Mouse (Mus musculus) hematopoietic stem cell, adult 5-6 weeks (primary cell): ENCODE measurements around the gene Cit. TPM values are rescaled to one million over a fixed set of nuclear protein-coding genes. Genes with fewer than 3 reads are reported as not detected.

ENCODE experiments used
- ATAC-seq, 2 experiments: fragments of 125-278 bp in 1 of 2; replicated peaks in 1 of 2; 2 replicates each; pipeline ENCODE4 v1.8.0; 2016 to 2017; ENCODE audit warnings: inconsistent platforms in 2 of 2, mild to moderate bottlenecking in 2 of 2, moderate number of reproducible peaks in 2 of 2, low read depth in 1 of 2, moderate TSS enrichment in 1 of 2; ENCODE audit not compliant: low FRiP score in 2 of 2, poor library complexity in 2 of 2, severe bottlenecking in 2 of 2, insufficient read depth in 1 of 2, low TSS enrichment in 1 of 2
- total RNA-seq: library from RNA; stranded (forward); fragments of 172-1452, 232-1000 nt; gene quantifications from 2 replicates; pipeline ENCODE4 v1.2.3, GENCODE M21; 2017

The Cit gene
- total RNA-seq, 1 experiment from 2014 or later: 36.9 TPM

GRCm38 (mm10) chr5:116031190-116031577, 186.1 kb downstream of the Cit start:
- peak; percentile 31 to 42; a peak in 3 of 4 replicates for ATAC-seq

GRCm38 (mm10) chr5:116036465-116036864, 191.4 kb downstream of the Cit start:
- ATAC-seq: no peak

DNA sequence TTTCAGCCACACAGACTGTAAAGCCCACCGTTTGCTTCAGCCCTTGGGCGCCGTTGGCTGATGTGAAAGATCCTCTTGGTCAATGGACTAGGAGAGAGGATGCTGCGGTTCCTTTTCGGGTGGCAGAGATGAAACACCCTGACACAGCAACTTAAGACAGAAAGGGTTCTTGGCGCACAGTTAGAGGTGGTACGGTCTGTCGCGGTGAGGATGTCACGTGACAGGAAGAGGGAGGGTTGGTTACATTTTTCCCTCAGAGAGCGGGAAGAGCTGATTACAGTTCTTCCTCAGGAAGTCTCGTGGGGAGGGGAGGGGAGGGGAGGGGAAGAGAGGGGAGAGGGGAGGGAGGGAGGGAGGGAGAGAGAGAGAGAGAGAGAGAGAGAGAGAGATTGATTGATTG, 192.7 kb downstream of the Cit start:
- no peak for ATAC-seq

DNA sequence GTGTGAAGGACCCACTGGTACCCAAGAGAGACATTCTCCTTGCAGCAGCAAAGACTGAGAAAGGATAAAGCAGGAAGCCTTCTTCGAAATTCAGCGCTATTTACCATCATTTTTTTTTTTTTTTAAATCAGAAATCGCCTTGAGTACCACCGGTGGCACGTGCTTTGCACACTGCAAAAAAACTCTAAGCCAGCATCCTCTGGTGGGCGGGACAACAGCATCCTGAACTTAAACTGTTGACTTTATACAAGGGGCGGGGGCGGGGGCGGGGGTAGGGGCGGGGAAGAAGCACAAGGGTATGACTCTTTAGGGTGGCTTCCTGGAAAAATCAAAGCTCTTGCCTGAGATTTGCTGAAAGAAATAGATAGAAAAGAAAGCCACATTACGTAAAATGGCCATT, 194.6 kb downstream of the Cit start:
- no peak for ATAC-seq

- ATAC-seq: no peak
Measured at GRCm38 (mm10) chr5:116042241-116042640, 197.2 kb downstream of the Cit start.

- ATAC-seq: no peak
Measured at GRCm38 (mm10) chr5:116045581-116045980, 200.5 kb downstream of the Cit start.

GRCm38 (mm10) chr5:116046246-116046645, 201.2 kb downstream of the Cit start:
- no peak for ATAC-seq

DNA sequence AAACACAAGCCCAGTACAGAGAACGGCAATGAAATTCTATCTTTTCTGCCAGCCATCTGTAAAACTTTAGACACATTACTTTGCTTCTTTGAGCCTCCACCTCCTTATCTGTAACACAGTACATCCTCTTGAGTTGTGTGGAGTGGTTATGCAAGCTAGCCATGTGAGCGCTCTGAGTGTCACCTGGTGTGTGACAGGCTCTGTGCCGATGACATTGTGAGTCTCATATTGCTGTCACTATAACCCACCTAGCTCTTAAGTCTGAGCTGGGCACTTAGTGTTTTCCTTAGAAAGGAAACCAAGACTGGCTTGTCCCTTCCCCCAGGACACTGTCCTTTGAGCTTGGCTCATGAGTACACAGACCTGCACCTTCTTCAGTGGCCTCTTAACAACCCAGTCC, 203.2 kb downstream of the Cit start:
- no peak for ATAC-seq

- no peak for ATAC-seq
Measured at GRCm38 (mm10) chr5:116049821-116050220, 204.7 kb downstream of the Cit start.

DNA sequence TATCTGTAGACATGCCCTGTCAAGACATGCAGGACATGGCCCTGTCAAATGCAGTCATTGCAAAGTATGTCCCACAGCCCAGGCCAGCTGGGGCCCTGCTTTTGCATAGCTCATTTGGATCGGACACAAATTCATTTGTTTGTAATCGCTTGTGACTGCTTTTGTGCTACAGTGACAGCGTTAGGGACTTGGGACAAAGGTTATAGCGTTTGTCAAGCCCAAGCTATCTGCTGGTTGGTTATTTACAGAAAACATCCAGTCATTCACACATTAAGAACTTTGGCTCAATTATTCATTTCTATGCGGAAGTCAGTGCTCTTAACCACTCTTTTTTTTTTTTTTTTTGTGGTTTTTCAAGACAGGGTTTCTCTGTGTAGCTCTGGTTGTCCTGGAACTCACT, 207.1 kb downstream of the Cit start:
- no peak for ATAC-seq

GRCm38 (mm10) chr5:116052826-116053225, 207.7 kb downstream of the Cit start:
- ATAC-seq: no peak

Other genes with a start within 250 kb of the Cit start
- 35.1 and 42.5 TPM in 2 replicates for gene Rab35, start 213.4 kb upstream of the Cit start, total RNA-seq
- gene Bicdl1, start 113.7 kb upstream of the Cit start, total RNA-seq: 8.8 and 13.3 TPM in 2 replicates
- gene Prkab1, start 179.2 kb downstream of the Cit start, total RNA-seq: 38.0 and 49.0 TPM in 2 replicates
- gene Tmem233, start 238.0 kb downstream of the Cit start, total RNA-seq: not detected in 2 replicates